Mouse (Mus musculus) B cell, adult 67 days (primary cell): ENCODE data around the gene Mettl11b. TPM values are rescaled to one million over a fixed set of nuclear protein-coding genes. Genes with fewer than 3 reads are reported as not detected.

ENCODE experiments used
- total RNA-seq, 2 experiments: library from RNA; stranded (reverse); gene quantifications; 4 replicates each; pipeline ENCODE4 v1.2.4; 2023

The Mettl11b gene
- not detected for total RNA-seq

DNA sequence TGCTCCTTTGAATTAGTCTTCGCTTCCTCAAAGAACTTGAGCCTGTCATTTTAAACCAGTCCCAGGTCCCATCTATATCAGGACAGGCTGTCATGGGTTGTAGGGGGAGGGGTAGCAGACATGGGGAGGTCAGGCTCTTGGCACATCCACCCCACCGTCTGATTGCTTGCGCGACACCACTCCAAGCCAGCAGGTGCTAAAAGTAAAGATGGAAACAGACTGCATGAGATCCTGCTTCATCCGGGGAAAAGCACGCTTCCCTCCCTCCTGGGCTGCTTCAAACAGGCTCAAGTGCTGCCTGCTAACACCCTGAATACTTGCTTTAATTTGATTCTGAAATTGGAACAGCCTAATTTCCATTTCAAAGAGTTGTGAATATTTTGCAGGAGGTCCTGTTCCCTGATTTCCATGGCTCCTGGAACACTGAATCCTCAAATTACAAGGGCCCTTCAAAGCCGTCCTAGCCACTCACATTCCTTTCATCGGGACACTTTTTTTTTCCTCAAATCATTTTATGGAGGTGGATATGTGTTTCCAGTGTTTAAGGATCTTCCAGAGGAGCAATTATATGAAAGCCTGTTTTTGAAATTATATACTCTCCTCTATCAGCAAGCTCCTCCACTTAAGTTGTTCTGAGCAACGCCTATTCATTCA is at the start of gene Mettl11b:
TSS of gene Mettl11b (minus strand) at position 127 of the 654 bp plus-strand sequence.

Other genes starting within 250 kb of the Mettl11b start
- gene Kifap3, start 54.4 kb upstream of the Mettl11b start, total RNA-seq = 1 to 10 TPM; 3.0 to 3.2 TPM
- 10 to 100 TPM; 37.7 to 45.7 TPM for gene Scyl3, start 203.9 kb upstream of the Mettl11b start, total RNA-seq